Mouse (Mus musculus) embryonic fibroblast, embryonic 13.5 days (primary cell): ENCODE measurements around the gene Itih3.

Experiments used
- CTCF ChIP-seq: IDR thresholded peaks from 2 replicates; pipeline ENCODE4 v1.5.1; 2011; ENCODE audit warnings: mild to moderate bottlenecking, control low read depth, low read length, moderate library complexity, borderline replicate concordance; ENCODE audit not compliant: insufficient read depth
- POLR2A ChIP-seq: IDR thresholded peaks from 2 replicates; pipeline ENCODE4 v1.6.1; 2011; ENCODE audit warnings: low read depth, mild to moderate bottlenecking, control low read depth, low read length, moderate library complexity

GRCm38 (mm10) chr14:30885298-30885697 is 38.3 kb downstream of the Itih3 start:
- TF ChIP-seq POLR2A = no peak
- no peak for TF ChIP-seq CTCF
